Mouse (Mus musculus) C2C12 (cell line): ENCODE measurements at regions not wholly inside any gene's neighbourhood (a gene's known extent, or its start where the extent isn't known, plus 50 kb on each side); places are given as distances from the start of the nearest gene placed in this dataset.

Experiments
- H3K27me3 ChIP-seq: one replicate; pipeline ENCODE4 v1.6.1; 2011; ENCODE audit not compliant: control insufficient read depth, insufficient read depth, insufficient read length
- H3K36me3 ChIP-seq: one replicate; pipeline ENCODE4 v1.6.1; 2011; ENCODE audit not compliant: control insufficient read depth, insufficient read depth
- H3K4me3 ChIP-seq: one replicate; pipeline ENCODE4 v1.5.1; 2011; ENCODE audit warnings: mild to moderate bottlenecking, control low read depth; ENCODE audit not compliant: poor library complexity, insufficient read depth, severe bottlenecking
- H3K79me2 ChIP-seq: one replicate; pipeline ENCODE4 v1.6.1; 2011; ENCODE audit not compliant: control insufficient read depth, insufficient read depth
- H3K79me3 ChIP-seq: one replicate; pipeline ENCODE4 v1.6.1; 2011; ENCODE audit warnings: low read depth, control low read depth
- H3ac ChIP-seq: one replicate; pipeline ENCODE3; 2011; ENCODE audit warnings: low read depth; ENCODE audit not compliant: control insufficient read depth, insufficient read length
- CEBPB ChIP-seq: IDR thresholded peaks from one replicate; pipeline ENCODE4 v1.6.1; 2011; ENCODE audit warnings: low read depth, mild to moderate bottlenecking, control low read depth, moderate library complexity
- CTCF ChIP-seq: IDR thresholded peaks from one replicate; pipeline ENCODE4 v1.5.1; 2011; ENCODE audit not compliant: control insufficient read depth, insufficient read depth, insufficient read length
- FOSL1 ChIP-seq: IDR thresholded peaks from one replicate; pipeline ENCODE4 v1.8.0; 2011; ENCODE audit warnings: mild to moderate bottlenecking, low read length; ENCODE audit not compliant: poor library complexity, insufficient read depth, severe bottlenecking
- MAX ChIP-seq: IDR thresholded peaks from one replicate; pipeline ENCODE4 v1.6.1; 2011; ENCODE audit warnings: mild to moderate bottlenecking, control low read depth
- MYOD1 ChIP-seq: IDR thresholded peaks from one replicate; pipeline ENCODE4 v1.6.1; 2011; ENCODE audit warnings: low read depth; ENCODE audit not compliant: control insufficient read depth, insufficient read length
- MYOG ChIP-seq: IDR thresholded peaks from one replicate; pipeline ENCODE4 v1.6.1; 2011; ENCODE audit not compliant: control insufficient read depth, insufficient read length; ENCODE audit errors: extremely low read depth
- USF1 ChIP-seq: IDR thresholded peaks from one replicate; pipeline ENCODE4 v1.6.1; 2011; ENCODE audit warnings: low read depth, mild to moderate bottlenecking, control low read depth, moderate library complexity

- TF ChIP-seq MAX: no peak
- TF ChIP-seq USF1: no peak
- TF ChIP-seq MYOD1: no peak
- no peak for TF ChIP-seq CTCF
- TF ChIP-seq CEBPB: no peak
- no peak for TF ChIP-seq FOSL1
- no peak for TF ChIP-seq MYOG
- H3K27me3 ChIP-seq: no peaks in the 10 kb centered on the region
- no peak overlapping the region for H3ac ChIP-seq
- no peak overlapping the region for H3K4me3 ChIP-seq
- H3K36me3 ChIP-seq: no peaks in the 10 kb centered on the region
- no peaks in the 10 kb centered on the region for H3K79me3 ChIP-seq
- no peaks in the 10 kb centered on the region for H3K79me2 ChIP-seq
These were observed 337.0 kb upstream of the 4930452B06Rik start for GRCm38 (mm10) chr14:9003034-9003433.

GRCm38 (mm10) chr14:9000408-9001092 is 334.5 kb upstream of the 4930452B06Rik start:
- Histone ChIP-seq H3K4me3 (no peak overlapping the region), H3K27me3 (no peaks in the 10 kb centered on the region), H3ac (no peak overlapping the region), H3K79me3 (no peaks in the 10 kb centered on the region), H3K79me2 (no peaks in the 10 kb centered on the region), H3K36me3 (no peaks in the 10 kb centered on the region)
- no peak for TF ChIP-seq MYOG
- TF ChIP-seq MYOD1: no peak
- TF ChIP-seq MAX: no peak
- no peak for TF ChIP-seq CEBPB
- TF ChIP-seq FOSL1: no peak
- TF ChIP-seq CTCF: no peak
- TF ChIP-seq USF1: no peak

GRCm38 (mm10) chr14:8999815-9000214 is 333.8 kb upstream of the 4930452B06Rik start:
- no peaks in the 10 kb centered on the region for H3K79me3 ChIP-seq
- H3K79me2 ChIP-seq: no peaks in the 10 kb centered on the region
- no peak overlapping the region for H3K4me3 ChIP-seq
- no peaks in the 10 kb centered on the region for H3K27me3 ChIP-seq
- H3K36me3 ChIP-seq: no peaks in the 10 kb centered on the region
- TF ChIP-seq FOSL1: no peak
- no peak for TF ChIP-seq CTCF
- TF ChIP-seq MAX: no peak
- TF ChIP-seq MYOG: no peak
- no peak overlapping the region for H3ac ChIP-seq

- no peak for TF ChIP-seq MYOG
- no peak for TF ChIP-seq MAX
- TF ChIP-seq CTCF: no peak
- TF ChIP-seq MYOD1: no peak
- TF ChIP-seq USF1: no peak
- TF ChIP-seq CEBPB: no peak
- no peak for TF ChIP-seq FOSL1
- no peaks in the 10 kb centered on the region for H3K36me3 ChIP-seq
- H3K4me3 ChIP-seq: no peak overlapping the region
- H3K79me2 ChIP-seq: no peaks in the 10 kb centered on the region
- no peak overlapping the region for H3ac ChIP-seq
- no peaks in the 10 kb centered on the region for H3K27me3 ChIP-seq
- H3K79me3 ChIP-seq: no peaks in the 10 kb centered on the region
These were observed 327.4 kb upstream of the 4930452B06Rik start for GRCm38 (mm10) chr14:8993421-8993820.

- Histone ChIP-seq H3K79me3 (no peaks in the 10 kb centered on the region), H3K36me3 (no peaks in the 10 kb centered on the region), H3ac (no peak overlapping the region), H3K79me2 (no peaks in the 10 kb centered on the region), H3K4me3 (no peak overlapping the region), H3K27me3 (no peaks in the 10 kb centered on the region)
- TF ChIP-seq FOSL1 (no peak), CTCF (no peak), MAX (no peak), USF1 (no peak), CEBPB (no peak), MYOG (no peak), MYOD1 (no peak)
These were observed 319.2 kb upstream of the 4930452B06Rik start for GRCm38 (mm10) chr14:8985086-8985793.

GRCm38 (mm10) chr14:8961554-8961953 is 295.5 kb upstream of the 4930452B06Rik start:
- H3ac ChIP-seq: no peak overlapping the region
- H3K4me3 ChIP-seq: no peak overlapping the region
- H3K27me3 ChIP-seq: no peaks in the 10 kb centered on the region
- no peaks in the 10 kb centered on the region for H3K36me3 ChIP-seq
- no peaks in the 10 kb centered on the region for H3K79me3 ChIP-seq
- TF ChIP-seq MYOG: no peak
- no peaks in the 10 kb centered on the region for H3K79me2 ChIP-seq
